Comparison of ENCODE assay signal across 9 mouse cellular contexts in the genomic region with DNA sequence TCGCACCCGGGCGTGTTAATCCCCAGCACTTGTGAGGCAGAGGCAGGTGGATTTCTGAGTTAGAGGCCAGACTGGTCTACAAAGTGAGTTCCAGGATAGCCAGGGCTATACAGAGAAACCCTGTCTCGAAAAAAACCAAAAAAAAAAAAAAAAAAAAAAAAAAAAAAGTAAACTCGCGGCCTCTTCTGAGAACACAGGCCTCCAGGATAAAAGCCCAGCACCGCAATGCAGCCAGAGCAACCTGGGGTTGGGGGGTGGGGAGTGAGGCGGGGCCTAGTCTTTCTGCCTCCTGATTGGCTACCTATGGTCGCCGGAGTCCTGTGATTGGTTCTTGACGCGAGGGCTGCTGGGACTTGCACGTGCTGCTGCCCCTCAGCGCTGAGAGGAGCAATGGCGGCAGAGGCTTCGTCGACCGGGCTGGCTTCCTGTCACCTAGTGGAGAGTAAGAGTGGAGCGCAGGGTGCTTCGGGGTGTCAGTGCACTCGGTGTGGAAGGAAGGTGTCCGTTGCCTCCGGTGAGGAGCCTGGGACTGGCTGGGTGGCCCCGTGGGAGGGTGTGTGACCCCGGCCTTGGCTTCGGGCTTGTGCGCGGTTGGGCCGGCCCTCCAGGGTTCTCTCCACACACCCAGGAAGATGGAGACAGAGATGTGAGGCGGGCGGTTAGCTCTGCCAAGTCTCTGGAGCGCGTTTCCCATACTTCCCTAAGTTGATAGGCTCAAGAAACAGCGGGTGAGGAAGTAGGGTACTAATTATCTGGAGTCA. TPM values are rescaled to one million over a fixed set of nuclear protein-coding genes. Genes with fewer than 3 reads are reported as not detected.
DNase-seq lines count a peak whose midpoint lies in the region; ATAC-seq and TF ChIP-seq lines count a peak whose summit lies in the region.
"Had no signal": no experiment of that assay in that cellular context is flagged by ENCODE, and none has a peak within 500 bp of the region (broad histone marks: within the 10 kb centered on the region; RNA-seq: fewer than 3 reads in every experiment).

Rnf17 (plus strand) TSS at position 271 of the 761 bp plus-strand sequence.

- no peak for TF ChIP-seq CTCF in midbrain, postnatal 0 days (IDR thresholded peaks at IDR 0.05)

- H3K9me3 ChIP-seq in midbrain, embryonic 10.5 days (replicated peaks): no peaks in the 10 kb centered on the region
- no peaks in the 10 kb centered on the region for H3K9me3 ChIP-seq in midbrain, postnatal 0 days (ENCODE audit: low read length)
- H3K9me3 ChIP-seq in liver, embryonic 13.5 days (replicated peaks): no peaks in the 10 kb centered on the region

- no peak within 1 kb of the TSS for H3K4me2 ChIP-seq in midbrain, postnatal 0 days (ENCODE audit: low read depth, low read length, poor library complexity, severe bottlenecking)
- peak within 1 kb of the TSS; percentile 53 for H3K4me2 ChIP-seq in liver, embryonic 13.5 days

- 0 out of 2 replicates have a peak within 1 kb of the TSS, but pooled peaks have one; percentile 14 for H3K4me3 ChIP-seq in midbrain, embryonic 10.5 days
- H3K4me3 ChIP-seq in midbrain, postnatal 0 days (ENCODE audit: low read depth, low read length): no peak within 1 kb of the TSS
- peak within 1 kb of the TSS; percentile 41 for H3K4me3 ChIP-seq in liver, embryonic 13.5 days (replicated peaks)

- H3K36me3 ChIP-seq in midbrain, embryonic 10.5 days: no peaks in the 10 kb centered on the region
- no peaks in the 10 kb centered on the region for H3K36me3 ChIP-seq in midbrain, postnatal 0 days (ENCODE audit: insufficient read depth, low read length)
- no peaks in the 10 kb centered on the region for H3K36me3 ChIP-seq in liver, embryonic 13.5 days

- H3K27me3 ChIP-seq in midbrain, embryonic 10.5 days (ENCODE audit: low read depth, poor library complexity, severe bottlenecking): no peaks in the 10 kb centered on the region
- H3K27me3 ChIP-seq in midbrain, postnatal 0 days (ENCODE audit: insufficient read depth, low read length): no peaks in the 10 kb centered on the region
- H3K27me3 ChIP-seq in liver, embryonic 13.5 days: no peaks in the 10 kb centered on the region

- no peak within 1 kb of the TSS for H3K27ac ChIP-seq in midbrain, embryonic 10.5 days (replicated peaks)
- H3K27ac ChIP-seq in midbrain, postnatal 0 days (ENCODE audit: low read depth, low read length): no peak within 1 kb of the TSS
- no peak within 1 kb of the TSS for H3K27ac ChIP-seq in liver, embryonic 13.5 days

- no peak within 1 kb of the TSS for H3K9ac ChIP-seq in midbrain, postnatal 0 days (replicated peaks; ENCODE audit: low read length, poor library complexity, severe bottlenecking)
- 0 out of 2 replicates have a peak within 1 kb of the TSS, but pooled peaks have one; percentile 29 for H3K9ac ChIP-seq in liver, embryonic 13.5 days

- peak; percentile 22 for DNase-seq in midbrain, embryonic 10.5 days (ENCODE audit: low spot score)
- no peak for DNase-seq in midbrain, postnatal 0 days (ENCODE audit: low spot score)
- DNase-seq in liver, embryonic 13.5 days: peak; percentile 44
- DNase-seq in yolk sac, embryonic 10.5 days (ENCODE audit: low spot score): peak; percentile 7
- no peak for DNase-seq in kidney, adult 8-10 months
- DNase-seq in ovary, postnatal 14 days (ENCODE audit: low spot score): no peak
- DNase-seq: gastrocnemius, postnatal 14 days; lung, postnatal 4 days had no signal

- WGBS in midbrain, embryonic 10.5 days: 66% methylated on average over 34 of the region's 34 CpGs
- WGBS in midbrain, postnatal 0 days: 77% methylated on average over 34 of the region's 34 CpGs
- WGBS in liver, embryonic 13.5 days (ENCODE audit: insufficient replicate concordance): 57% methylated on average over 34 of the region's 34 CpGs

- H3K4me1 ChIP-seq in midbrain, embryonic 10.5 days: no peaks in the 10 kb centered on the region
- H3K4me1 ChIP-seq in midbrain, postnatal 0 days (ENCODE audit: insufficient read depth, low read length): no peaks in the 10 kb centered on the region
- no peaks in the 10 kb centered on the region for H3K4me1 ChIP-seq in liver, embryonic 13.5 days (replicated peaks)

- ATAC-seq in midbrain, postnatal 0 days (ENCODE audit: low FRiP score): no peak
- ATAC-seq in erythroblast, adult 5-6 weeks (replicated peaks; ENCODE audit: low FRiP score, poor library complexity, severe bottlenecking): 0 out of 2 replicates have a peak, but pooled peaks have one; percentile 43
- peak; percentile 65 for ATAC-seq in liver, embryonic 13.5 days (ENCODE audit: low read depth)

RNA-seq across cellular contexts. Expression of gene Rnf17, which starts in this region (rescaled TPM):
- polyA plus RNA-seq in midbrain, embryonic 10.5 days (2016; fragmentation: Nextera tagmentation; extraction: Ambion mirVana): 1.9 and 2.1 TPM in 2 replicates
- total RNA-seq in midbrain, postnatal 0 days (2014; rRNA removed): 0.82 and 1.7 TPM in 2 replicates
- 0.62 and 1.0 TPM in 2 replicates for polyA plus RNA-seq in midbrain, postnatal 0 days (2015; fragmentation: Nextera tagmentation; extraction: Ambion mirVana)
- not detected in 2 replicates for total RNA-seq in erythroblast, adult 5-6 weeks (2015; ENCODE audit: low replicate concordance)
- 5.4 TPM in 1 of 2 replicates, not detected in the other for total RNA-seq in erythroblast, adult 5-6 weeks (2017; ENCODE audit: low replicate concordance)
- polyA plus RNA-seq in liver, embryonic 13.5 days (2015; fragmentation: Nextera tagmentation; extraction: Ambion mirVana): 2.4 and 3.2 TPM in 2 replicates
- total RNA-seq: gastrocnemius, postnatal 14 days had no signal

Comparison
In these comparisons a context has a peak if more than half of its experiments do, and no peak if none do; other contexts are left out.
1. DNase-seq: peak in midbrain, embryonic 10.5 days (single experiment), liver, embryonic 13.5 days (single experiment) and yolk sac, embryonic 10.5 days (single experiment); none in midbrain, postnatal 0 days (single experiment), kidney, adult 8-10 months (0 of 2) and ovary, postnatal 14 days (single experiment).